Mouse (Mus musculus) embryonic facial prominence, embryonic 15.5 days (tissue): ENCODE measurements around the gene Cutc. TPM values are rescaled to one million over a fixed set of nuclear protein-coding genes. Genes with fewer than 3 reads are reported as not detected.

Experiments used
- ATAC-seq: fragments of 200-750 bp; cut with Nextera tagmentation; 2 replicates; pipeline ENCODE4 v1.8.0; 2017; ENCODE audit warnings: low read depth, moderate TSS enrichment; ENCODE audit not compliant: insufficient number of reproducible peaks, low FRiP score, low TSS enrichment
- H3K27ac ChIP-seq: fragments of 300-500 bp; sonication (generic); replicated peaks from 2 replicates; pipeline ENCODE4 v1.5.1; 2015; ENCODE audit warnings: mild to moderate bottlenecking, inconsistent platforms
- H3K27me3 ChIP-seq: fragments of 300-500 bp; sonication (generic); 2 replicates; pipeline ENCODE4 v1.6.1; 2015; ENCODE audit warnings: inconsistent platforms
- H3K36me3 ChIP-seq: fragments of 300-500 bp; sonication (generic); 2 replicates; pipeline ENCODE4 v1.6.1; 2015; ENCODE audit warnings: mild to moderate bottlenecking, inconsistent platforms
- H3K4me1 ChIP-seq: fragments of 300-500 bp; sonication (generic); 2 replicates; pipeline ENCODE4 v1.6.1; 2015; ENCODE audit warnings: inconsistent platforms
- H3K4me2 ChIP-seq: fragments of 300-500 bp; sonication (generic); replicated peaks from 2 replicates; pipeline ENCODE4 v1.6.1; 2015; ENCODE audit warnings: mild to moderate bottlenecking, inconsistent platforms
- H3K4me3 ChIP-seq: fragments of 300-500 bp; sonication (generic); replicated peaks from 2 replicates; pipeline ENCODE4 v1.5.1; 2015; ENCODE audit warnings: mild to moderate bottlenecking, inconsistent platforms
- H3K9ac ChIP-seq: fragments of 300-500 bp; sonication (generic); 2 replicates; pipeline ENCODE4 v1.6.1; 2015; ENCODE audit warnings: inconsistent platforms
- H3K9me3 ChIP-seq: fragments of 300-500 bp; sonication (generic); replicated peaks from 2 replicates; pipeline ENCODE4 v1.6.1; 2016; ENCODE audit warnings: inconsistent platforms
- WGBS: fragments of 180-500 bp; shearing (Covaris S2); methylation state at CpG from one replicate; pipeline ENCODE4 v1.1.7; 2015; 5-methylcytosine and 5-hydroxymethylcytosine counted together
- polyA plus RNA-seq: library from polyadenylated mRNA; unstranded; fragments of >200 nt; fragmentation: Nextera tagmentation; extraction: Ambion mirVana; gene quantifications from 2 replicates; pipeline ENCODE4 v1.2.1, GENCODE M21; 2015

The Cutc gene
- 14.1 and 14.9 TPM in 2 replicates for polyA plus RNA-seq

GRCm38 (mm10) chr19:43752489-43753225 is at the start of gene Cutc, which contains the start of gene Cox15:
Cutc (plus strand) TSS chr19:43752996.
Cox15 (minus strand) TSS chr19:43753000.
- peak within 1 kb of the TSS; percentile 73 for H3K9ac ChIP-seq
- peaks cover 27% of the 10 kb centered on the region for H3K36me3 ChIP-seq
- peak within 1 kb of the TSS; percentile 99 for H3K27ac ChIP-seq
- ATAC-seq, result peak; percentile 90
- H3K4me1 ChIP-seq, result peaks cover 3% of the 10 kb centered on the region; the same call in 1 of the 2 replicates
- H3K4me3 ChIP-seq, result peak within 1 kb of the TSS; percentile 74
- no peaks in the 10 kb centered on the region for H3K27me3 ChIP-seq
- H3K4me2 ChIP-seq, result peak within 1 kb of the TSS; percentile 55
- no peaks in the 10 kb centered on the region for H3K9me3 ChIP-seq
- under 1% methylated on average over 62 of the region's 62 CpGs for WGBS

- H3K4me2 ChIP-seq, result no peak overlapping the region
- no peaks in the 10 kb centered on the region for H3K4me1 ChIP-seq
- no peak overlapping the region for H3K27ac ChIP-seq
- WGBS, result 88% methylated on average over 11 of the region's 11 CpGs
- ATAC-seq, result no peak
- H3K9me3 ChIP-seq, result no peaks in the 10 kb centered on the region
- no peaks in the 10 kb centered on the region for H3K27me3 ChIP-seq
- no peak overlapping the region for H3K4me3 ChIP-seq
- H3K9ac ChIP-seq, result no peak overlapping the region
- peaks cover 69% of the 10 kb centered on the region for H3K36me3 ChIP-seq
These were observed 48.6 kb upstream of the Cutc start for GRCm38 (mm10) chr19:43704211-43704610.

DNA sequence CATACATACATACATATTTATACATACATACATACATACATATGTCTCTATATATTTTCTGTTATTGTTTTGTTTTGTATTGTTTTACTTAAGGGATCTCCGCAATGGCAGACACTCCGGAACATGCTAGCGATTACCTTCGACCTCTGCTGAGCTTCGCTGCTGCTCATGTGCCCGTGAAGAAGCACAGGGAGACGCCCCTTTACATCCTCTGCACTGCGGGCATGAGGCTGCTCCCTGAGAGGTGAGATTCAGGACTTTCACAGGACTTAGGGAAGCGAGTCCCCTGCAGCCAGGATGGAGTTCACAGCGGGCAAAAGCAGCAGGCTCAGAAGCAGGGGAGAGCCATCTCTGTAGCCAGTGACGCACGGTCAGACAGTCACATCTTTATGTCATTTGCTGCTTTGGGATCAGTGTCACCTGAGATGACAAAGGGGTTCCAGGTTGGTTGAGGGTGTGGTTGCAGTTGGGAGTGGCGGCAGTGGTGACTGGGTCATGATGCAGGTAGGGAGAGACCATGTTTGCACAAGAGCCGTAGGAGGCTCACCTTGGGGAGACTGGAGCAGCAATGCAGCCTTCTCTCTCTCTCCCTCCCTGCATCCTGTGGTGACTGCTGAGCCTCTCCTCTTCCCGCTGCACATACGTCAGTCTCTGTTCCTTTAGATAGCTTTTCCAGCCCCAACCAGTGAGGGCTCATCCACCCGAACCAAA is 47.9 kb upstream of the Cutc start:
- 89% methylated on average over 17 of the region's 17 CpGs for WGBS
- no peak for ATAC-seq
- no peak overlapping the region for H3K4me3 ChIP-seq
- peaks cover 68% of the 10 kb centered on the region for H3K36me3 ChIP-seq
- no peak overlapping the region for H3K9ac ChIP-seq
- H3K4me2 ChIP-seq, result no peak overlapping the region
- no peaks in the 10 kb centered on the region for H3K9me3 ChIP-seq
- H3K4me1 ChIP-seq, result no peaks in the 10 kb centered on the region
- H3K27ac ChIP-seq, result no peak overlapping the region
- no peaks in the 10 kb centered on the region for H3K27me3 ChIP-seq

- no peak for ATAC-seq
- H3K4me1 ChIP-seq, result no peaks in the 10 kb centered on the region
- 91% methylated on average over 7 of the region's 7 CpGs for WGBS
- no peaks in the 10 kb centered on the region for H3K9me3 ChIP-seq
- no peak overlapping the region for H3K4me2 ChIP-seq
- H3K4me3 ChIP-seq, result no peak overlapping the region
- peaks cover 52% of the 10 kb centered on the region for H3K36me3 ChIP-seq
- no peak overlapping the region for H3K27ac ChIP-seq
- no peak overlapping the region for H3K9ac ChIP-seq
- H3K27me3 ChIP-seq, result no peaks in the 10 kb centered on the region
These were observed 44.6 kb upstream of the Cutc start for GRCm38 (mm10) chr19:43708206-43708605.

- no peak overlapping the region for H3K9ac ChIP-seq
- H3K4me1 ChIP-seq, result no peaks in the 10 kb centered on the region
- no peak for ATAC-seq
- H3K4me2 ChIP-seq, result no peak overlapping the region
- H3K36me3 ChIP-seq, result peaks cover 49% of the 10 kb centered on the region
- H3K27me3 ChIP-seq, result no peaks in the 10 kb centered on the region
- H3K27ac ChIP-seq, result no peak overlapping the region
- 82% methylated on average over 8 of the region's 8 CpGs for WGBS
- no peaks in the 10 kb centered on the region for H3K9me3 ChIP-seq
- no peak overlapping the region for H3K4me3 ChIP-seq
These were observed 43.5 kb upstream of the Cutc start for GRCm38 (mm10) chr19:43709317-43709716.

DNA sequence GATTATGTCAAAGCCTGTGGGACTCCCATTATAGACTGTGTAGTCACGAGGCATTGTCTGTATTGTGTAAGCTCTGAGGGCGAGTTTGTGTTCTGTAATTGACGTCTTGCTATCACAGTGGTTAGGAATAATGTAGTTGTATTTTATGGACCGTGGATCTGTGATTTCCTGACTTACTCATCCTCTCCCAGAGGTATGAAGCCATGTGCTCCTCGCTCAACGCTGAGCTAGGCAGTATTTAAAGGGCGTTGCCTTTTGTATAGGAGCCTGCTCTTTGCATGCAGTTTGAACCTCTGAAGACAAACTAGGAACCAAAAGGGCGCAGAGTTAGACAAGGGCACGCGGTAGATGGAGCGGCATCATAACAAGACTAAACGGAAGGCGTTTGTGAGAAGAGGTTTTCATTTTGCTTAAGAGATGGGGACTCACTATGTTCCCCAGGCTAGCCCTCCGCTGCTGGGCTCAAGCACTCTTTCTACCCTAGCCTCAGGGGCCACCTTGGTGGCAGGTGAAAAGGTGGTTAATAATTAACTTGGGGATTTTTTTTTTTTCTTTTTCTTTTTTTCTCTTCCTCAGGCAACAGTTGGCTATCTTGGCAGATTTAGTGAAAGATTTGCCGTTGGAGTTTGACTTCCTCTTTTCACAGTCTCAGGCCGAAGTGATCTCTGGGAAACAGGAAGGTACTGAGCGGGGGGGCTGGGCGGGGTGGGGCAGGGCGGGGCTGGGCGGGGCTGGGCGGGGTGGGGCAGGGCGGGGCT is 41.5 kb upstream of the Cutc start:
- peaks cover 34% of the 10 kb centered on the region; the same call in 1 of the 2 replicates for H3K36me3 ChIP-seq
- WGBS, result 56% methylated on average over 22 of the region's 22 CpGs
- H3K9me3 ChIP-seq, result no peaks in the 10 kb centered on the region
- H3K27me3 ChIP-seq, result no peaks in the 10 kb centered on the region
- H3K4me2 ChIP-seq, result no peak overlapping the region
- no peaks in the 10 kb centered on the region for H3K4me1 ChIP-seq
- no peak overlapping the region for H3K27ac ChIP-seq
- H3K4me3 ChIP-seq, result no peak overlapping the region
- H3K9ac ChIP-seq, result no peak overlapping the region
- no peak for ATAC-seq

DNA sequence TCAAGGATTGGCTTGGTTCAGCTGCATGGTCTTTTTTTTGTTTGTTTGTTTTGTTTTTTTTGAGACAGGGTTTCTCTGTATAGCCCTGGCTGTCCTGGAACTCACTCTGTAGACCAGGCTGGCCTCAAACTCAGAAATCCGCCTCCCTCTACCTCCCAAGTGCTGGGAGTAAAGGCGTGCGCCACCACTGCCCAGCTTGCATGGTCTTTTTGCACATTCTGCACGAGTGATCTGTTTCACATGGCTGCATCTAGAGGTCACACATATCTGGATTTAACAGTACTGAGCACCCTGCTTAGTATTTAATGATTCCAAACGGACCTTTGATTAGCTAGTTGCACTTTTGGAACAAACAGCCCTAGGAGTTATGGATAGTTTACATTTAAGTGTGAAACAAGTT is 40.8 kb upstream of the Cutc start:
- peaks cover 30% of the 10 kb centered on the region; the same call in 1 of the 2 replicates for H3K36me3 ChIP-seq
- H3K9me3 ChIP-seq, result no peaks in the 10 kb centered on the region
- WGBS, result 76% methylated on average over 5 of the region's 5 CpGs
- H3K27ac ChIP-seq, result no peak overlapping the region
- H3K4me1 ChIP-seq, result no peaks in the 10 kb centered on the region
- no peak overlapping the region for H3K9ac ChIP-seq
- H3K4me3 ChIP-seq, result no peak overlapping the region
- no peak overlapping the region for H3K4me2 ChIP-seq
- no peaks in the 10 kb centered on the region for H3K27me3 ChIP-seq
- no peak for ATAC-seq

DNA sequence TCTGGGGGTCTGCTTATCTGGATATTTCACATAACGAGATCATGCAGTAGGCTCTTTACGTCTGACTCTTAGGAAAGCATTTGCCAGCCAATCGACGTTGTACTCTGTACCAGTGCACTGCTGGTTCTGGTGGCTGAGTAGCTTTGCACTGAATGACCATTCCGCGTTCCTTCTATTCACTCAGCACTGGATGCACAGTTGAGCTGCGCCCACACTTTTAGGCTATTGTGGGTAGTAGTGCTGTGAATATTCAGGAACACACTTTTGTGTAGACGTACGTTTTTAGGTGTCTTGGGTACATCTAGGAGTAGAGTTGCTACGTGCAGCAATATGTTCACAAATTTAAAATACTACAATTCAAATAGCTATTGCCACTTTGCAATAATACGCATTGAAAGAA is 32.7 kb upstream of the Cutc start:
- Histone ChIP-seq H3K4me1 (no peaks in the 10 kb centered on the region), H3K27ac (no peak overlapping the region), H3K4me2 (no peak overlapping the region), H3K4me3 (no peak overlapping the region), H3K27me3 (no peaks in the 10 kb centered on the region), H3K9me3 (no peaks in the 10 kb centered on the region), H3K9ac (no peak overlapping the region), H3K36me3 (peaks cover 53% of the 10 kb centered on the region)
- ATAC-seq, result no peak
- 95% methylated on average over 11 of the region's 11 CpGs for WGBS

- no peaks in the 10 kb centered on the region for H3K9me3 ChIP-seq
- H3K4me1 ChIP-seq, result no peaks in the 10 kb centered on the region
- no peak overlapping the region for H3K27ac ChIP-seq
- WGBS, result 75% methylated on average over 8 of the region's 8 CpGs
- H3K27me3 ChIP-seq, result no peaks in the 10 kb centered on the region
- ATAC-seq, result no peak
- no peak overlapping the region for H3K9ac ChIP-seq
- H3K36me3 ChIP-seq, result peaks cover 74% of the 10 kb centered on the region
- no peak overlapping the region for H3K4me3 ChIP-seq
- no peak overlapping the region for H3K4me2 ChIP-seq
These were observed 29.9 kb upstream of the Cutc start for GRCm38 (mm10) chr19:43722891-43723290.

DNA sequence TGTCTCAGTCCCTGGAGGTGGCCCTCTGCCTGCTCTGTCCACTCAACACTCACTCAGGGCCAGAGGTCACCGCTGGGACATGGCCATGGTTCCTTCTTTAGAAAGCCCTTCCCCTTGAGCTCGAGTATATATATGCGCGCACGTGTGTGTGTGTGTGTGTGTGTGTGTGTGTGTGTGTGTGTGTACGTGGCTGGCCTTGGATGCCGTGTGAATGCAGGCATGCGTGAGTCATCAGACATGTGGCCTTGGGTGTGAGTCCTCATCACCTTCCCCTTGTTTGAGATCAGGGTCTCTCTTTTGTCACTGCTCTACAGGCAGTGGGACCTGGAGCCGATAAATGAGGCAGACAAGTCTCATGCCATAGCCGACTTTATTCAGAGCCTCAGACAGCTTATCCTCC is 29.3 kb upstream of the Cutc start:
- no peaks in the 10 kb centered on the region for H3K9me3 ChIP-seq
- no peaks in the 10 kb centered on the region for H3K4me1 ChIP-seq
- no peak overlapping the region for H3K4me3 ChIP-seq
- no peak overlapping the region for H3K4me2 ChIP-seq
- H3K27me3 ChIP-seq, result no peaks in the 10 kb centered on the region
- ATAC-seq, result no peak
- 84% methylated on average over 10 of the region's 10 CpGs for WGBS
- H3K36me3 ChIP-seq, result peaks cover 74% of the 10 kb centered on the region
- H3K27ac ChIP-seq, result no peak overlapping the region
- H3K9ac ChIP-seq, result no peak overlapping the region

- ATAC-seq, result no peak
These were observed 28.6 kb upstream of the Cutc start for GRCm38 (mm10) chr19:43724194-43724593.

More at GRCm38 (mm10) chr19:43724194-43724593, 28.6 kb upstream of the Cutc start:
- Histone ChIP-seq H3K9me3 (no peaks in the 10 kb centered on the region), H3K4me3 (no peak overlapping the region), H3K4me1 (no peaks in the 10 kb centered on the region), H3K9ac (no peak overlapping the region), H3K4me2 (no peak overlapping the region), H3K27ac (no peak overlapping the region), H3K27me3 (no peaks in the 10 kb centered on the region), H3K36me3 (peaks cover 69% of the 10 kb centered on the region)
- WGBS, result 90% methylated on average over 20 of the region's 20 CpGs
